In genomic region chr16:45849045-45849444, GRCm38 (mm10) we compare ENCODE assay signal across 13 mouse cellular contexts.
"Had no signal": no experiment of that assay in that cellular context is flagged by ENCODE, and none has a peak within 500 bp of the region (broad histone marks: within the 10 kb centered on the region; RNA-seq: fewer than 3 reads in every experiment).

No protein-coding gene starts in this region.

- H3K9ac ChIP-seq: liver, embryonic 14.5 days; lung, embryonic 14.5 days; midbrain, embryonic 12.5 days; midbrain, embryonic 15.5 days; neural tube, embryonic 12.5 days had no signal

- H3K27ac ChIP-seq: liver, embryonic 14.5 days; midbrain, embryonic 10.5 days; midbrain, embryonic 12.5 days; midbrain, embryonic 15.5 days; neural tube, embryonic 12.5 days had no signal

- H3K9me3 ChIP-seq: midbrain, embryonic 10.5 days; midbrain, embryonic 12.5 days; midbrain, embryonic 15.5 days; neural tube, embryonic 12.5 days had no signal

- DNase-seq: lung, adult 18-20 months; lung, embryonic 14.5 days; lung, postnatal 14 days; lung, postnatal 36 days; right cerebral cortex, postnatal 14 days; thymus, adult 18-20 months; thymus, postnatal 14 days; thymus, postnatal 36 days had no signal

- H3K27me3 ChIP-seq: midbrain, embryonic 12.5 days; midbrain, embryonic 15.5 days; neural tube, embryonic 12.5 days had no signal

- H3K4me3 ChIP-seq: midbrain, embryonic 10.5 days; midbrain, embryonic 12.5 days; midbrain, embryonic 15.5 days; neural tube, embryonic 12.5 days had no signal

- ATAC-seq: midbrain, embryonic 15.5 days had no signal

- H3K4me1 ChIP-seq: neural tube, embryonic 12.5 days had no signal

- H3K36me3 ChIP-seq: midbrain, embryonic 10.5 days; midbrain, embryonic 12.5 days; midbrain, embryonic 15.5 days; neural tube, embryonic 12.5 days had no signal

- H3K4me2 ChIP-seq: lung, embryonic 14.5 days; midbrain, embryonic 12.5 days; midbrain, embryonic 15.5 days; neural tube, embryonic 12.5 days had no signal
